Mouse (Mus musculus) right cerebral cortex, postnatal 36 days (tissue): ENCODE data around the gene Dyrk3.
"Not testable (repeated sequence)": the region's sequence is repeated elsewhere in the genome, so short reads cannot be mapped to it uniquely, and the experiment has no call there.

ENCODE experiments used
- DNase-seq, 2 experiments: peaks; one replicate each; pipeline ENCODE4 v3.0.0; 2022; ENCODE audit warnings: low spot score in 2 of 2, mixed read lengths in 1 of 2

The Dyrk3 gene

GRCm38 (mm10) chr1:131155456-131155855 lies 17.3 kb upstream of the Dyrk3 start:
- DNase-seq = no peak

- peak; percentile 76 to 84 for DNase-seq
Observed at GRCm38 (mm10) chr1:131153018-131153629, 15.0 kb upstream of the Dyrk3 start, which contains the start of gene Eif2d. TSS of gene Eif2d (plus strand) at chr1:131153181.

- no peak for DNase-seq
Observed at GRCm38 (mm10) chr1:131149496-131149895, 11.4 kb upstream of the Dyrk3 start.

- DNase-seq = no peak
Observed at GRCm38 (mm10) chr1:131146181-131146614, 8.1 kb upstream of the Dyrk3 start.

GRCm38 (mm10) chr1:131145222-131145621 lies 7.1 kb upstream of the Dyrk3 start:
- DNase-seq = not testable (repeated sequence)

- no peak for DNase-seq
Observed at GRCm38 (mm10) chr1:131142472-131142871, 4.3 kb upstream of the Dyrk3 start.

- no peak for DNase-seq
Observed at GRCm38 (mm10) chr1:131141449-131141848, 3.3 kb upstream of the Dyrk3 start.

- DNase-seq = no peak
Observed at GRCm38 (mm10) chr1:131139102-131140095, 1.3 kb upstream of the Dyrk3 start.

GRCm38 (mm10) chr1:131137717-131138118 lies 422 bp downstream of the Dyrk3 start:
- no peak for DNase-seq

- no peak for DNase-seq
Observed at GRCm38 (mm10) chr1:131137111-131137510, 1.0 kb downstream of the Dyrk3 start.

- no peak for DNase-seq
Observed at GRCm38 (mm10) chr1:131135960-131136629, 2.0 kb downstream of the Dyrk3 start.

- DNase-seq = no peak
Observed at GRCm38 (mm10) chr1:131134942-131135522, 3.1 kb downstream of the Dyrk3 start.

- DNase-seq = no peak
Observed at GRCm38 (mm10) chr1:131134231-131134630, 3.9 kb downstream of the Dyrk3 start.

GRCm38 (mm10) chr1:131125987-131126744 lies 12.0 kb downstream of the Dyrk3 start:
- peak; percentile 66 to 67 for DNase-seq

GRCm38 (mm10) chr1:131123522-131124265 lies 14.4 kb downstream of the Dyrk3 start:
- DNase-seq = no peak

- no peak for DNase-seq
Observed at GRCm38 (mm10) chr1:131121987-131122386, 16.2 kb downstream of the Dyrk3 start.

- DNase-seq = no peak
Observed at GRCm38 (mm10) chr1:131119026-131119425, 19.1 kb downstream of the Dyrk3 start.

GRCm38 (mm10) chr1:131118530-131118929 lies 19.6 kb downstream of the Dyrk3 start:
- no peak for DNase-seq

GRCm38 (mm10) chr1:131116430-131117011 lies 21.6 kb downstream of the Dyrk3 start:
- DNase-seq = peak; percentile 77 to 80

GRCm38 (mm10) chr1:131115932-131116331 lies 22.2 kb downstream of the Dyrk3 start:
- no peak for DNase-seq
